Mouse (Mus musculus) kidney, adult 9 months (tissue): Measurements from ENCODE around the gene Mtch1.

ENCODE experiments used
- DNase-seq: peaks from one replicate; pipeline ENCODE4 v3.0.0; 2022

Gene Mtch1

GRCm38 (mm10) chr17:29304376-29305057 lies 43.2 kb downstream of the Mtch1 start:
- DNase-seq, result no peak

DNA sequence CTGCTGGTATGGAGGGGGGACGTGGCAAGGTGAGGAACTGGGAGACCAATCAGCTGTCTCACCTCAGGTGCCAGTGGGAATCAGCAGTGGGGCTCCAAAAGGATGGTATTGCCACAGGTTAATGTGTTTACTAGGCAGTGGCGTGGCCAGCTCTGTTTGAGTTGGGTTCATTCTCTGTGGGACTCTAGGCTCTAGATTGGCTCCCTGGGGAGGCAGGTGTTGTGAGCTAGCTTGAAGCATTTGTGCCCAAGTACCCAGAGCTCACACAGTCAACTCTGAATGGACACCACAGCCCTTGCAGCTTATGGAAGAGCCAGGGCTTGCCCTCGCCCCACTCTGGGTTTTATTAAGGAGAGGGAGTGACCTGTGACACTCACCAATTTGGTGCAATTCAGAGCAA lies 43.9 kb downstream of the Mtch1 start:
- DNase-seq, result no peak

- DNase-seq, result no peak
Measured at GRCm38 (mm10) chr17:29303087-29303486, 44.6 kb downstream of the Mtch1 start.

- DNase-seq, result no peak
Measured at GRCm38 (mm10) chr17:29302149-29302548, 45.6 kb downstream of the Mtch1 start.

DNA sequence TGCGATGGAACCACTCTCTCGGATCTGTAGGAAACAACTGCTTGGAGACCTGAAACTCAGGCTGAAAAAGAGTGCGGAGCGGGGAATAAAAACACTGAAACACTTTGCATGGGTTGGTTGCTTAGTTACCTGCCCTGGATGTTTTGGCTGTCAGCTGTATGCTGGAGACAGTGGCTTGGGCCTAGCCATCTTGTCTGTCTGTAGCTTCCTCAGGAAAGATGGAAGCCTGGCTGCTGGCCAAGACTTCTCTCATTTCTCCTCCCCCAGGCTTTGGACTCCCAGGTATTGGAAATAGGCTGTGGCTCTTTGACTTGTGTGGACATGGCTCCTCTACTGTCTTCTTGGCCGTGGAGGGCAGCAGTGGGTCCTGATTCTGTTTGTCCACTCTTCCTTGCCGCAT lies 46.3 kb downstream of the Mtch1 start:
- DNase-seq, result no peak

GRCm38 (mm10) chr17:29300926-29301325 lies 46.8 kb downstream of the Mtch1 start:
- no peak for DNase-seq

GRCm38 (mm10) chr17:29299282-29299681 lies 48.5 kb downstream of the Mtch1 start:
- DNase-seq, result no peak

- no peak for DNase-seq
Measured at GRCm38 (mm10) chr17:29297813-29298212, 49.9 kb downstream of the Mtch1 start.

- no peak for DNase-seq
Measured at GRCm38 (mm10) chr17:29297321-29297720, 50.4 kb downstream of the Mtch1 start.

- no peak for DNase-seq
Measured at GRCm38 (mm10) chr17:29295835-29296234, 51.9 kb downstream of the Mtch1 start.

GRCm38 (mm10) chr17:29293807-29294605 lies 53.7 kb downstream of the Mtch1 start:
- peak; percentile 78 for DNase-seq

GRCm38 (mm10) chr17:29292996-29293395 lies 54.7 kb downstream of the Mtch1 start:
- no peak for DNase-seq

DNA sequence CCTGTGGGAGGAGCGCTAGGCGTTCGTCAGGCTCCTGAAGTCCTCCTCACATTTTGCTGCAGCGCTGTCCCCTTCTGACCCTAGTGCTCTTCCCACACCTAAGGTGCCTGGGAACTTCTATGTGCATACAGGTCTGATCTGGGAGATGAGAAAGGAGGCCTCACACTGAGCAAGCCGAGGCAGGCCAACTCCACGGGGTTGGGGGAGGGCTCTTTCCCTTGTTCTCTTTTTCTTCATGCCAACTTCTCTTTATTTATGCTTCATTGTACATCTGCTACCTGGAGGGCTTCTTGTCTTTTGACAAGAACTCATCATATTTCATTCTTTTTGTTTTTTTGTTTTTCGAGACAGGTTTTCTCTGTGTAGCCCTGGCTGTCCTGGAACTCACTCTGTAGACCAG lies 55.9 kb downstream of the Mtch1 start:
- no peak for DNase-seq

GRCm38 (mm10) chr17:29282216-29282952 lies 65.3 kb downstream of the Mtch1 start:
- no peak for DNase-seq
